Mouse (Mus musculus) lung, adult 18-20 months (tissue): ENCODE data around the gene Gm44805.

Experiments
- DNase-seq, 2 experiments: peaks; one replicate each; pipeline ENCODE4 v3.0.0; 2022; ENCODE audit warnings: mixed read lengths in 2 of 2

The Gm44805 gene

DNA sequence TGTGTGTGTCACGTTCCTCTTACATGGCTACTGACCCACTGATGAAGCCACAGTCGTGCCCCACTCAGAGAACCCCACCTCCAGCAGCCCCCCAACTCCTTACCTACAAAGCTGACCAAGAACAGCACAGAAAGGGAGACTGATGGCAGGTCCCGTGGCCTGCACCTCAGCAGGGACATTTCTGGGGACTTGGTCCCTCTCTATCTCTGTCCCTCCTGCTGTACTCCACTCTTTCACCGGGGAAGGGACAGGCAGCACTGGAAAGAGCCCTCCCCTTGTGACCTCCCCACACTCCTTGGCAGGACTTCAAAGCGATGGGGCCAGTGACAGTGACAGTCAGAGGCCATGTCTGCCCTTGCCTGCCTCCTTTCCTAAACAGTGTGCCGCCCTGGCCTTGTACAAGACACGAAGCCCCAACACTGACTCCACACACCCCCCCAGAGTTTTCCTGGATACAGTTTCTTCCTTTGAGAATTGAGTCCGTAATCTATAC is at the start of gene Gm44805, which contains the start of gene Apoc4:
Gene Gm44805 (minus strand): TSS at position 222 of the 493 bp plus-strand sequence.
Gene Apoc4 (minus strand): TSS at position 278 of the 493 bp plus-strand sequence.
- DNase-seq: no peak

DNA sequence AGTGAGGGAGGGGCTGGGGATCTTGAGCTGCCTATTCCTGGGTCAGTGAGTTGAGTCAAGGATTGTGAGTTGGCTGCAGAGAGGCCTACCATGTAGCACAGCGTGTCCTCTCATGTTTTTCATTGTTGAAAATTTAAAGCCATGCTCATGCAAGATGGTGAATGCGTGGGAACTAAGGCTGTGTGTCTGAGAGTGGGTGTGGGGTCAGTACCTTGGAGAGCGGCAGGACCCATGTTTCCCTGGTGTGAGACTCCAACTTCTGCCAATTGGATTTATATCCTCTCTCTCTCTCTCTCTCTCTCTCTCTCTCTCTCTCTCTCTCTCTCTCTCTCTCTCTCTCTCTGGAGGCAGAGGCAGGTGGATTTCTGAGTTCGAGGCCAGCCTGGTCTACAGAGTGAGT is 45.3 kb upstream of the Gm44805 start:
- no peak for DNase-seq

DNA sequence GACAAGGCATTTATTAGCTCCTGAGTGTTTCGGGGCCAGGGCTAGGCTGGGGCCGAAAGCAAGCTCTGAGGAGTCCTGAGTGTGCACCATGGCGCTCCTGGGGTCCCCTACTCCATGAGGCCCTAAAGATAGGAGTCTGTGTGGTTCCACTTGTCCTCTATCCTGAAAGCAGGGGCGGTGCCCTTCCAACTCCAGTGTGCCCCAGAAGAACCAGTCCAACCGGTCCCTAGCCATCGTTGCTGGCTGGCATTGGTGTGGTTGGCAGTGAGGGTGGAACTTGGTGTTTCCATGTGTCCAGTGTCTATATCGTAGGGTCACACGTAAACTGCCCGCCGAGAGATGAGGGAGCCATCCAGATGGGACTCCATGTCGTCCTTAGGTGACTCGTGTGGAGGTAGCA is 42.9 kb upstream of the Gm44805 start:
- DNase-seq: peak; percentile 84 to 90

DNA sequence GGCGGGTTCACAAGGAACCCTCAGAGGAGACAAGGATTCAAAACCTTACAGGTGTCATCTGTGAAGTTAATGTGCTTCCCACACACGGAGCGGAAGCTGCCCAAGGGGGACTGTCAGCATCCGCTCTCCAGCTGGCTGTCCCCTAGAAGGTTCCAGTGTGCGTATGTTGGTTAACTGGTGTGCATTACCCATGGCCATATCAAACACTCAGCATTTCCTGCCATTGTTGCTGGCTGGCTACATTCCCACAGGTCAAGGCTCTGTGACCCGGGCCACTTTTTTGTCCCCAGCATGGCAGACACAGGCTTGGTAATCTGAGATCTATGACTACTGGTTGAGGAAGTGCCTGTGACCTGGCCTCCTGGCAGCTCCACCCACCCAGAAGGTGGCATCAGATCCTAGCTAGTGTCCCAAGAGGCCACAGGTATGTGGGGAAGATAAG is 41.6 kb upstream of the Gm44805 start:
- peak; percentile 76 to 84 for DNase-seq

DNA sequence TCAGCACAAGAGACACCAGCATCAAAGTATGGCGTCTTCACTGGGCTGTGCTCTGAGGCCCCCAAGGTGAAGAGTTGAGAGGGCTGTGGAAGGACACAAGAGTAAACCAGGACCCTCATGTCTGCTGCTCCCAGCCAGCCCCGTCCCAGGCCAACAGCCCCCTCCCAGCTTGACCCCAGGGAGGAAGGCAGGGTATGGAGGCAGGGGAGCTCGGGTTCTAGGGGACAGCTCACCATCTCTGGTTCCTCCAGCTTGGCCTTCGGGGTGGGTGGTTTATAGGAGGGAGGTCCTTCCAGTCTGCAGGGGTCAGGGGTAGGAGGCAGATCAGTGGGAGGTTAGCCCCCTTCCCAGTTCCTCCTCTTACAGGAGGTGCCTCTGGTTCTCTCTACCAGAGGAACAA is 38.0 kb upstream of the Gm44805 start:
- DNase-seq: no peak

DNA sequence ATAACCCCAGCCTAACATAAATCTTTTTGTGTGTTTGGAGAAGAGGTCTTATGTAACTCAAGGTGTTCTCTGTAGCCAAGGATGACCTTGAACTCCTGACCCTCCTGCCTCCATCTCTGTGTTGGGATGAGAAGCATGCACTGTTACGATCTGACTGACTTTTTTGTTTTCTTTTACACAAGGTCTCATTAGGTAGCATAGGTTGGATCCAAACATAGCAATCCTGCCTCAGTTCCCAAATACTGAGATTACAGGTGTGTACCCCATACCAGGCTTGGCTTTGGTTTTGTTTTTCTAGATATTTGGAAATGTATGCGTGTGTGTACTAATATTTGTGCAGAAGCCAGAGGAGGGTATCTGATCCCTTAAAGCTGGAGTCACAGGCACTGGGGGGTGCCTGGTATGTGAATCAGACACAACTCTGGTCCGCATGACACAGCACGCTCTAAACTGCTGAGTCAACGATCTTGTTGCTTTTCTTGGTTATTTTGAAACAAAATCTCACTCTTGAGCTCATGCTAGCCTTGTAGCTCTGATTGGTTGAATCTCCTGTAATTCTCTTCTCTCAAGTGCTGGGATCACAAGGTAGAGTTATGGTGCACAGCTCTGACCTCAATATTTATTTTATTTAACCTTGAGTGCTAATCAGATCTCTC is 37.2 kb upstream of the Gm44805 start:
- DNase-seq: no peak

DNA sequence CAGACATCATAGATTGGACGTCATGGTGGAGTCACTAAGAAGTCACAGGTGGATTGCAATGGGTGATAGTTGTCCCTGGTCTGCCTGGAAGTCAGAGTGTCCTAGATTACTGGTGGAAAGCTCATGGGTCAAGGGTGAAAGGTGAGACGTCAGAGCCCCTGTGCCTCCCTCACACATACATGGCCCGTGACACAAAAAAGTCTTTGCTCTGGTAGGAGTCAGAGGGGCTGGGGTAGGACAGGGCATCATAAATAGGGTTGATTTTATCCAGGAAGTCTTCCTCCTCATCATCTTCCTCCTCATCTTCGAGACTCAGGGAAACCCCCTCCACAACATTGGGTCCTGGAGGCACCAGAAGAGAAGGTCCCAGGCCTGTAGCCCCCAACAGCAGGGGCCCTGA is 36.1 kb upstream of the Gm44805 start:
- no peak for DNase-seq

DNA sequence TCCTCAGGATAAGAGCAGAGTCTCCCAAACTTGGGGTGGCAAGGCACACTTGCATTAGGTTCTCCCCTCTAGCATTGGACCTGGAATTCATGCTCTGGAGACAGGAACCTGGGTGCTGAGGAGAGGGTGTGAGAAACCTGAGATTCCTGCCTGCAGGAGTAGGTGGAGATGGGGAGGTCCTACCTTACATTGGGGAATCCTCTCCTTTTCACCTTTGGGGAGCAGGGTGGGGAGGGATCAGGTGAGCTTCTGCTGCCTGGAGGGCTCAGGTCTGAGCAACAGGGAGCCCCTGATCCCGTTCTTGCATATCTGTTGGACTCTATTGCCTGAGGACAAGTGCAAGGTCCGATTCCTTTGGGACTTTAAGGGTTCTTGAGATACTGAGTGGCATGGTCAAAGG is 35.6 kb upstream of the Gm44805 start:
- no peak for DNase-seq

DNA sequence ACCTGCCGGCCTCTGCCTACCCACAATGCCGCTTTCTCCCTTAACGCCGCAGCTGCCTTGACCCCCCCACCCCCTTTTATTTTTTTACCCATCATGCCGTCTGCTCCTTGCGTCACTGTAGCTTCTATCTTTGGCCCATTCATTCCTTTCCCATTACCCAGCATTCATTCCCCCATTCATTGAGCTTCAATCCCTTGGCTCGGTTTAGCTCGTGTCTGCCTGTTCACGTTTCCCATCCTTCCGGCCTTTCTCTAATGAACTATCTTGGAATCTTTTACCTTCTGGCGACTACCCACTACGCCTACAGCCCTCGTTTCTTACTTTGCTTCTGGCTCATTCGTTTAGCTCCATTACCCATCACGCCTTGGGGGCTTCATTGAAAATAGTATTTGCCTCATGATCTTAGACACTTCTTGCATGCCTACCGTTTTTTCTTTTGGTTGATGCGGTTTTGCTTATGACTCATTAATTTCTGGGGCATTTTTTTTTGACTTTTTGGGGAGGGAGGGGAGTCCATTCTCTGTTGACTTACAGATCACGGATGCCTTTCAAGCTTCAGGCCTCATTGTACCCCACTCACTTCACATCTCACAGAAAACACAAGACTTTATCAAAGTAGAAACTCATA is 34.9 kb upstream of the Gm44805 start:
- DNase-seq: no peak

DNA sequence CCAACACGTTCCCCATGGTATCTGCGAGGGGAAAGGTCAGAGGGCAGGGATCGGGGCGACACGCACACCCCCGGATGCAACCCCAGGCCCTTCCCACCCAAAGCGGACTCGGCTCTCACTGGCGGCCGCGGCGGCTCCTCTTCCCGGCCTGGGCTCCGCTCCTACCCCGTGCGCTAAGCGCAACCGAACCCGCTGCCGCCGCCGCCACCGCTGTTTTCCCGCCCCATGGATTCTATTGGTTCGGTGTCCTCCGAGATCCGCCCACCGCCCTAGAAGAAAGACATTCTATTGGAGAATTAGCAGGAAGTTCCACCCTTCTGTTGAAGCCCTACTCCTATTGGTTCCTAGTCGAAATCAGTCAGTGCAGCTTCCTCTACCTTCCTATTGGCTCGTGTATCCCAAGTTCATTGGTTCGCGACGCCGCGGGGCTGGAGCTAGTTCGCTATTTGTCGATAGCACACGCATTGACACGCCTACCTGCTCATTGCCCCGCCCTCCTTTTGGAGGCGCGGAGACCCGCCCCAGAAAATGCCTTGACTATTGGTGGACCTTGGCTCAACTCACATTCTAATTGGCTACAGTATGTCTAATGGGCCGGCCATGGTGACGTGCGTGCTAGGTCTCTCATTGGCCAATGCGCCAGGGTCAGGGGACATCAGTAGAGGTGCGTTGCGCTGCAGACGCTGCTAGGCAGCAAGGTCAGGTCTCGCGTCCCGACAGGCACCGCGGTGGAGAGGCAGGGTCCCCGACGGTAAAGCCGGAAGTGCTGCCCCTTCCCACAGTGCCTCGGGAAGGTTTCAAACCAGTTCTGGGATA is 34.2 kb upstream of the Gm44805 start, which contains the start of gene Tomm40:
Gene Tomm40 (minus strand): TSS at position 200 of the 816 bp plus-strand sequence.
- peak; percentile 100 for DNase-seq

DNA sequence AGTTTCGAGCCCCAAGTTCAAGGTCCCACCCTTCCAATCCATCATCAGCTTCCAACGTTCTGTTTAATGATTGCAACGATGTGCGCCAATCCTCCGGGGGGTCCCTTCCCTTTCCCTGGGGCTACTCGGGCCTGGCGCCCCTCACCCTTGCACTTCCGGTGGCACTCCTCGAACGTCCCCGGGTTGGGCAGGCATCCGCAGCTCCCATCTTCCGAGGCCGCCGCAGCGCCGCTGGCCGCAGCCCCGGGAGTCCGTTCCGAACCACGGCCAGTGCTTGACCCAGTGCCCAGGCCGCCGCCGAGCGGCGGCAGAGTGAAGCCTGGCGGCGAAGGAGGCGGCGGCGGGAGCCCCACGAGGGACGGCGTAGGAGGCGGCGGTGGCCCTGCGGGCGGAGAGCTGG is 33.6 kb upstream of the Gm44805 start:
- DNase-seq: no peak

DNA sequence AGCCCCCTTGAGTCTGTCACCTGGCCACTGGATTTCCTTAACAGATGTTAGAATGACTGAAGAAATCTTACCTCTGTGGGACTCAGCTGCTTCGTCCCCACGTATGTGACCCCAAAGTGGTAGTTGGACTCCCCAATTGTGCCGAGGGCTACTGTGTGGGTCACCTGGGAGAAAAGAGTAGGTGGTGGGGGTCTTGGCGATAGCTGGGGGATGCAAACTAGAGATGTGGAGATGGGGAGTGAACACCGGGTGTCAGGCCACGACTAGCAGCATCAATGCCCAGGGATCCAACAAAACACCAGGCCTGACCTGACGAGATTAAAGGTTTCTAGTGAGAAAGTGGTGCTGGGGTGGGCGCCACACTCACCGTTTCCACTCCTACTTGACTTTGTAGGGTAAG is 32.4 kb upstream of the Gm44805 start:
- DNase-seq: no peak

DNA sequence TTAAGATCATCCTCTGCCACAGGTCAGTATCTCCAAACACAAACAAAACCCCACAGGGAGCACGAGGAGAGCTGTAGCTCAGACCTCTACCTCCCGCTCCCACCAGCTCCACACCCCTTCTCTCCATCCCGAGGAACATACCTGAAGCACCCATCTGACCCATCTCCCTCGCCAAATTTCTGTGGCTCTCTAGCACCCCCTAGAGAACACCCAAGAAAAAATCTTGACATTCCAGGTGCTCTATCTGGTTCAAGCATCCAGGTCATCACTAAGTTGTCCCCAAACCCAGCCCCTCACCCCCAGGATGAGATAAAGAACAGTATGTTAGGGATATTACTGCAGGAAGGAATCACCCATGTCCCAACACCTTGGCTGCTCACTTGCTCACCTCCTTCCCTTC is 32.0 kb upstream of the Gm44805 start:
- no peak for DNase-seq

DNA sequence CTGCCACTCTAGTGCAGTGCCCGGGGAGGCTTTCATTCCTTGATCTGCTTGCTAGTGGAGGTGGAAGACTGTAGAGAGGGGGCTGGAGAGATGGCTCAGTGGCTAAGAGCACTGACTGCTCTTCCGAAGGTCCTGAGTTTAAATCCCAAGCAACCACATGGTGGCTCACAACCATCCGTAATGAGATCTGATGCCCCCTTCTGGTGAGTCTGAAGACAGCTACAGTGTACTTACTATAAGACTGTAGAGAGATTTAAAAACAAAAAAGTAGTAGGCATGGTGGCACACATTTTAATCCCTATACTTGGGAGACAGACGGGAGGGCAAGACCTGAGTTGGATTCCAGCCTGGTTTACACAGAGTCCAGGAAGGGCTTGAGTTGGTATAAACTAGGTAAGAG is 31.2 kb upstream of the Gm44805 start:
- no peak for DNase-seq

DNA sequence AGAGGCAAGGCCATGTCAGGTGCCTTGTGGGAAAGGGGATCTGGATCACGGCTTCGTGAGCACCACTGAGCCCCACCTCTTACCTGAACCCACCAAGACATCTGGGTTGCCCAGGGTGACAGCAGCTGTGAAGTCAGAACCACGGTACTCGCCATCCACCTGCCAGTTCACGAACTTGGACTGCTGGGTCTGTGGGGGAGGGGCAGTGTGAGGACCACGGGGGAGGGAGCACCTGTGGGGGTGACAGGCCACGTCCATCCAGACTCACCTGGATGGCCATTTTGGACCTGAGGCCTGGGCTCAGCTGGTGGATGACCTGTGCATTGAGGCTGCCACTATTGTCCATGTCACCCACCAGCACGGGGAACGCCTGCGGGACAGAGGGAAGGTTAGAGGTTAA is 29.4 kb upstream of the Gm44805 start:
- DNase-seq: no peak

DNA sequence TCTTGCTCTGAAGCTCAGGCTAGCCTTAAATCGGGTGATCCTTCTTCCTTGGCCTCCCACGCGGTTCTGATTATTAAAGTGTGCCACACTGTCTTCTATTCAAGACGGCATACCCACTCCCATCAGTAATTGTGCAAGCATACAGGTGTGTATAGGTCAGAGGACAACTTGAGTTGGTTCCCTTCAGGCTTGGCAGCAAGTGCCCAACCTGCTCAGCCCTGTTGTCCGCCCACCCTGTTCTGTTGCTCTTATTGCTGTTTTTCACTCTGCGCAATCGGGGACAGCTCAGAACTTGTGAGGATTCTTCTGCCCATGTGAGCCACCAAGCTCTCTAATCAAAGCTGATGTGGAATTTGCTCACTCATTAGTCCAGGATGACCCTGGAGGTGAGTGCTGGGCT is 24.0 kb upstream of the Gm44805 start:
- DNase-seq: no peak

DNA sequence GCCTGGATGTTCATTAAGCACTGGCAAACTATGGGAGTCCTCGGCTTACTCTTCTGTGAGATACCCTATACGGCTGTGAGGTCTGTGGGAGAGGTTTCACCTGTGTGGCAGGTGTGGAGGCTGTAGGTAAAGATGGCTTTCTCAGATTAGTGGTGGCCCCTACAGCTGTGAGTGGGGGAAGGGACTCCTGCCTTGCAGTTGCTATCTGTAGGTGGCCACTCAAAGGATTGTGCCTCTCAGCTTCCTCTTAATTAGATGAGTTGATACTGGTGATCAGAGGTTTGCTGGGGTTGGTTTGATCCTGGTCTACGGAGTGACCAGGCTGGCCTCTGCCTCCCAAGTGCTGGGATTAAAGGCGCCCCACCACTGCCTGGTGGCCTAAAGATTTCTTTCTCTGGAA is 23.3 kb upstream of the Gm44805 start:
- no peak for DNase-seq

DNA sequence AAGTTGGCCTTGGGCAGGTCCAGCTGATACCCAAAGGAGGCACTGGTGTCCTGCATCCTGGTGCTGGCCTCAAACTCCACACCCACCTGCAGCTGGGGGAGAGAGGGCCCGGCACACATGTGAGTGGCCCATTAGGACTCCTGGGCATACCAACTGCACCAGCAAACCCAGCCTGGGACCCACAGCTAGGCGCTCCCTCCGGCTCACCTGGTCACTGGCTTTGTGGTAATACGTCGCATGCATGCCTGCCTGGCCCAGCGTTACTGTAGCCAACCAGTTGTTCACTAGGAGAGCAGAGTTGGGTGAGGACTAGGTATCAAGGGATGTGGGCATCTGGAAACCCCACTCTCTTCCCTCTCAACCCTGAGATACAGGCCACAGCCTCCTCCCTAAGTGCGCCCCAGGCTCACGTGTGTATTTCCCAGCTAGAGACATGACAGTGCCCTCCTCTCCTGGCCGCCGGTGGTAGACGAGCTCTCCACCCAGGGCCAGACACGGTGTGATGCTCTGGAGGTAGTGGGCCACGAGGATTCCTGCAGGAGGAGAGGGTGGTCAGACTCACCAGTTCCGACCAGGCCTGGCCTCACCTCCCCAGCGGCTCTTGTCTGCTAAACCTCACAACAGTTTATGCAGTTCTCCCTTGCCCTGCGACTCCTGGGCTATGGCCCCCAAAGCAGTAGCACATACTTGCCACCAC is 21.8 kb upstream of the Gm44805 start:
- DNase-seq: no peak

DNA sequence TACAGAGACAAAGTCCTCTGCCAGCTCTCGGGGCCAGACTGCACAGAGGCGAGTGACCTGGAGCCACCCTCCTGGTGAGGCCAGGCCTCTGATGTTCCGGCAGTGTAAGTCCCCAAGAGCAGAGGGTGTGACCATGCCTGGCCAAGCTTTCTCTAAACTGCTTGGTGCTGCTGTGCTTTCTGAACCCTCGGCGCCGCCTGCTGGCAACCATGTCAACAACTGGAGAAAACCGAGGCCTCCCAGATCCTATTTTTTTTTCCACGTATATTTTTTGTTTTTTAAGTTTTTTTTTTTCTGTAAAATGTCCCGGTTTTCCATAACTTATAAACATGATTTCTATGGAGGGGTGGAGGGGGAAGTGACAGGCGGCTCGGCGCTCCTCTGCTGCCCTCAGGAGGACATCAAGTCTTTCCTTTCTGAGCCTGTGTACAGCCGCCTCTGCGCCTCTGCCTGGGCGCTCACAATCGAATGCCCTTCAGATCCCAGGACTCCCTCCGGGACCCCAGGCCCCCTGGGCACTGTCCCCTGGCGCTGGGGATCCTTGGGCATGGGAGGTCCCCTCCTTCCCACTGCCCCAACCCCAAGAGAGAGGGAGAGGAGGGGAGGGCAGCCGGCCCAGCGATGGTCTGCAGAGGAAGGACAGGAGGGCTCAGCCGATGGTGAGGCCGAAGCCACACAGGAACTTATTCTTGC is 20.0 kb upstream of the Gm44805 start:
- peak; percentile 75 to 82 for DNase-seq

DNA sequence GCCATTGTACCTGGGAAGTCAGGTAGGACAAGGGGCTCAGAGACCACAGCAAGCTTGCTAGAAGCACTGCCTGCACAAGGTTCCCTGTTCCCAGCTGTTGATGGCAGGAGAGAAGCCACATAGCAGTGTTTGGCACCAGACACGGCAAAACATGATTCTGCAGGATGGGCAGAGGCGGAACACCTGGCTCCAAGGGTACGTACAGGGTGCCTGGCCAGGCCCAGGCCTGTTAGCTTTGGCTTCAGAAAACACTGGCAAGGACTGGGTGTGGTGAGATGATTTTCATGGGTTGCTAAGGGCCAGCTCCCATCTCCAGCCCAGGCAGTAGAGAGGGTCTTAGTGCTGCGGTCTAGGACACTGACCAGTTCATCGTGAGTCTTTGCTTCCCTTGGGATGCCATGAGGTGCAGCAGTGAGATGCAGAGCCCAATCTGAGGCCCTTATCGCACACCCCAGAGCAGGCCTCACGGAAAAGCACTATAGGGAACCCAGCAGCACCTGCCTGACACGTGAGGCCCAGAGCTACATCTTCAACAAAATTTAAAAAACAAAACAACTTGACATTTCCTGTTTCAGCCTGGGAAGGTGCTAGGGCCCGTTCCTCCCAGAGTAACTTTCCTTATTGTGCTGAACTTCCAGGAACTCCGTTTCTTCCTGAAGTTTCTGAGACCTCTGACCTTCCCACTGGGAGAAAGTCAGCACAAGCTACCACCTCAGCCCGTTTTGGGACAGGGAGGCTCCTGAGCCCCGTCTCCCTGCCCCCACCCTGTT is 19.3 kb upstream of the Gm44805 start:
- DNase-seq: no peak

DNA sequence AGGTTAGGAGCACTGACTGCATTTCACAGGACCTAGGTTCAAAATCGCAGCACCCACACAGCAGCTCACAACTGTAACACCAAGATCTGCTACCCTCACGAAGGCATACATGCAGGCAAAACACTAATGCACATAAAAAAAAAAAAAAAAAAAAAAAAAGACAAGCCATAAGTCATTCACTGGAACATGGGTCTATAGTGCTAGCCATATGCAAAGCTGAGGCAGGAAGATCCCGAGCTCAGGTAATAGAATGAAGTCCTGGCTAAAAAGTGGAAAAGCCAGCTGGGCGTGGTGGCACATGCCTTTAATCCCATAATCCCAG is 18.6 kb upstream of the Gm44805 start:
- no peak for DNase-seq
